Mouse (Mus musculus): ENCODE measurements around the gene Fndc3b.

DNA sequence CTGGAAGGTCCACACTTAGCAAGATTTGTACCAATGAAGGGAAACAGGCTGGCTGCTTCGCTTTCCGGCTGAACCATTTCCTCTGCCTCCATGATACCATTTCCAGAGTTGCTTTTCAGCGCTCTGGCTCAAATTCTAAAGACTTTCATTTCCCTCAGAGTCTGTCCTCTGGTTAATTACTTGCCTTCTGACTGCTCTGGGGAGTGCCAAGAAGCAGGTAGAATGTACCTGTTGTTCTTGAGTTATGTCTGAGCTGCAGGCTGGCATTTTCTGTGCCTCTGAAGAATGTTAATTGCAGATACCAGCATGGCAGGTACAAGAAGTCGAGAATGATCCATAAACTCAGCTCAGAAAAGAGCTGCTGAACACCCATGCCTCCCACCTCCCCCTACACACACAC, 100.6 kb downstream of the Fndc3b start:
- TF ChIP-seq CTCF (IDR thresholded peaks at IDR 0.05; ENCODE audit: control insufficient read depth, insufficient read depth, insufficient read length) (no peak), MAX (IDR thresholded peaks at IDR 0.05) (no peak), MYOG (IDR thresholded peaks at IDR 0.05; ENCODE audit: control insufficient read depth, extremely low read depth, insufficient read length) (no peak), USF1 (IDR thresholded peaks at IDR 0.05; ENCODE audit: low read depth) (no peak), MYOD1 (IDR thresholded peaks at IDR 0.05; ENCODE audit: control insufficient read depth, insufficient read length, low read depth) (no peak), CEBPB (IDR thresholded peaks at IDR 0.05; ENCODE audit: low read depth) (no peak), FOSL1 (IDR thresholded peaks at IDR 0.05; ENCODE audit: insufficient read depth, low read length, poor library complexity, severe bottlenecking) (no peak)

Data from C2C12 (cell line).